Mouse (Mus musculus): ENCODE results near the gene Spata19. TPM values are rescaled to one million over a fixed set of nuclear protein-coding genes. Genes with fewer than 3 reads are reported as not detected.

Gene Spata19
- not detected in 2 replicates for polyA plus RNA-seq (2012; ENCODE audit: insufficient read depth, low replicate concordance)

- peak within 1 kb of the TSS; percentile 59 for H3K4me3 ChIP-seq (replicated peaks)
- H3K36me3 ChIP-seq (replicated peaks; ENCODE audit: low read length), result no peaks in the 10 kb centered on the region
- H3K4me1 ChIP-seq, result no peaks in the 10 kb centered on the region
- H3K27me3 ChIP-seq (replicated peaks), result no peaks in the 10 kb centered on the region
- H3K9me3 ChIP-seq, result no peaks in the 10 kb centered on the region; the same call in 1 of the 2 replicates
- TF ChIP-seq FLI1 (IDR thresholded peaks at IDR 0.05; ENCODE audit: low read length), result no peak
- TF ChIP-seq GATA1 (IDR thresholded peaks at IDR 0.05; ENCODE audit: borderline replicate concordance, low read length), result no peak
Measured at GRCm38 (mm10) chr9:27396500-27396899, at the start of gene Spata19. Spata19 (plus strand) TSS chr9:27396800.

DNA sequence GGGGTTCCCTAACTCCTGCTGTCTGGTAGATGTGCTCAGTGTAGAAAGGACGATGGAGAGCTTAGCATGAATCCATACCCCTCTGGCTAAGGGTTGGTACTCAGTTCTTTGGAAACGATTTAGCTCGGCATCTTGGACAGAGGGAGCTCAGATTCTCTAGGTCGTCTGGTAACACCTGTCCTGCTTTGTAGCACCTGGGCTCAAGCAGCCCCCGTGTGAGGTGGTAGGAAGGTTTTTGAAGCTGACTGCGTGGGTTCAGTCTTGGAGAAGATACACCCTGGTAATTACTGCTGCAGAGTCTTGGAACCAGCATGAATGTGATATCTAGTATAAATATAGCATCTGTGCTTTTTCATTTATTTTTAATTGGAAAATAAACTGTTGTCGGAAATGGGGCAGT, 43.5 kb upstream of the Spata19 start:
- Histone ChIP-seq H3K4me3 (replicated peaks) (no peak overlapping the region), H3K9me3 (peaks cover 13% of the 10 kb centered on the region), H3K27me3 (replicated peaks) (no peaks in the 10 kb centered on the region), H3K4me1 (no peaks in the 10 kb centered on the region), H3K36me3 (replicated peaks; ENCODE audit: low read length) (no peaks in the 10 kb centered on the region)
- TF ChIP-seq FLI1 (IDR thresholded peaks at IDR 0.05; ENCODE audit: low read length), result no peak
- no peak for TF ChIP-seq GATA1 (IDR thresholded peaks at IDR 0.05; ENCODE audit: borderline replicate concordance, low read length)

DNA sequence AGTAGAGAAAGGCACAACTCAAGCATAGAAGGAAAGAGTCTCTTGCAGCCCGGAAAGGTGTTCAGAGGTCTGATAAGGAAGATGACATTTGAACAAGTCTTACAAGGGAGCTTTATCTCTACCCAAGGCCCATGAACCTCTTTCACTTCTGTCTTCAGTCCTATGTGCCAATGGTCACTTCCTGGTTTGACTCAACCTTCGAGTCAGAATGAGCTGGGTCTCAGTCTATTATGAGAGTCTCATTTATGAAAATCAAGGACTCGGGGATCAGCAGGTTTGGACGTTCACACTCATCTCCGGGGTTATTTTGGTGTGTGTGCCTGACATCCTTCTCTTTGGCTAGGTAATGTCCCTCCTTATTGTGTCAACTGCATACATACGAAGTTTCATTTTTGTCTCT, 38.7 kb upstream of the Spata19 start:
- Histone ChIP-seq H3K36me3 (replicated peaks; ENCODE audit: low read length) (no peaks in the 10 kb centered on the region), H3K27me3 (replicated peaks) (no peaks in the 10 kb centered on the region), H3K4me3 (replicated peaks) (no peak overlapping the region), H3K9me3 (peaks cover 13% of the 10 kb centered on the region), H3K4me1 (no peaks in the 10 kb centered on the region)
- TF ChIP-seq GATA1 (IDR thresholded peaks at IDR 0.05; ENCODE audit: borderline replicate concordance, low read length) (no peak), FLI1 (IDR thresholded peaks at IDR 0.05; ENCODE audit: low read length) (no peak)

- Histone ChIP-seq H3K4me3 (replicated peaks) (no peak overlapping the region), H3K9me3 (no peaks in the 10 kb centered on the region), H3K27me3 (replicated peaks) (no peaks in the 10 kb centered on the region), H3K4me1 (no peaks in the 10 kb centered on the region), H3K36me3 (replicated peaks; ENCODE audit: low read length) (no peaks in the 10 kb centered on the region)
- no peak for TF ChIP-seq GATA1 (IDR thresholded peaks at IDR 0.05; ENCODE audit: borderline replicate concordance, low read length)
- no peak for TF ChIP-seq FLI1 (IDR thresholded peaks at IDR 0.05; ENCODE audit: low read length)
Measured at GRCm38 (mm10) chr9:27367231-27367630, 29.4 kb upstream of the Spata19 start.

DNA sequence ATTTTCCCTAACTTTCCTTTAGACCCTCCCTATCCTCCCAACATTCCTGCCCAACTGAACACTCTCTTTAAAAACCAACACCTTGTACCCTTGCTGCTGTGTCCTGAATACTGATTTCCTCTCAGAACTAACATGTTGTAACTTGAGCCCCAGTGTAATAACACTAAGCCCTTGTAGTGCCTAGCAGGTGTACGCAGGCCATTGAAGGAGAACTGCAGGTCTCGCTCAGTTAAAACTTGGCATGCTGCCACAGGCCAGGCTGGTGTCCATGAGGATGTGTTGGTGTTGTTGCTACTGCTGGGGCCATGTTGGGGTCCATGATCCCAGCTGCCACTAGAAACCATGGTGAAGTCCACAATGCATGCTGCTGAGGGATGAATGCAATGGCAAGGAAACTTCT, 27.5 kb upstream of the Spata19 start:
- Histone ChIP-seq H3K36me3 (replicated peaks; ENCODE audit: low read length) (no peaks in the 10 kb centered on the region), H3K4me1 (no peaks in the 10 kb centered on the region)

DNA sequence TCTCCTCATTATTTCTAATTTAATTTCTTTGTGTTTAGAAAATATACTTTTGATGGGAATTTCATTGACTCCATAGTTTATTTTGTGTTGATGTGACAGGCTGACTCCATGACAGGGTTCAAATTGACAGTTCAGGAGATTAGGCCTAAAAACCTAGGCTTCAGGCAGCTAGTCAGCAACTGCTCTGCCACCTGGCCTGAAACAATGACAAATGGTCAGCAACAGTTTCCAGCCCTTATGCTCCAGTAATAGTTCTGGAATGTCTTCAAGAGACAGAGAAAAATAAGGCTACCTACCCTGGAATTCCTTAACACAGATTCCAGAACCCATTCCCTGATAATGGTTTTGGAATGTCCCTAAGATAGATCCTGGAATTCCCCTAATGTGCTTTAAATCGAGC, 20.9 kb upstream of the Spata19 start:
- no peak for TF ChIP-seq FLI1 (IDR thresholded peaks at IDR 0.05; ENCODE audit: low read length)
- TF ChIP-seq GATA1 (IDR thresholded peaks at IDR 0.05; ENCODE audit: borderline replicate concordance, low read length), result no peak
- Histone ChIP-seq H3K27me3 (replicated peaks) (no peaks in the 10 kb centered on the region), H3K4me1 (no peaks in the 10 kb centered on the region), H3K4me3 (replicated peaks) (no peak overlapping the region), H3K9me3 (no peaks in the 10 kb centered on the region), H3K36me3 (replicated peaks; ENCODE audit: low read length) (no peaks in the 10 kb centered on the region)

More for the DNA sequence above, 27.5 kb upstream of the Spata19 start:
- H3K9me3 ChIP-seq, result no peaks in the 10 kb centered on the region
- TF ChIP-seq FLI1 (IDR thresholded peaks at IDR 0.05; ENCODE audit: low read length), result no peak
- TF ChIP-seq GATA1 (IDR thresholded peaks at IDR 0.05; ENCODE audit: borderline replicate concordance, low read length), result no peak
- no peaks in the 10 kb centered on the region for H3K27me3 ChIP-seq (replicated peaks)
- H3K4me3 ChIP-seq (replicated peaks), result no peak overlapping the region

DNA sequence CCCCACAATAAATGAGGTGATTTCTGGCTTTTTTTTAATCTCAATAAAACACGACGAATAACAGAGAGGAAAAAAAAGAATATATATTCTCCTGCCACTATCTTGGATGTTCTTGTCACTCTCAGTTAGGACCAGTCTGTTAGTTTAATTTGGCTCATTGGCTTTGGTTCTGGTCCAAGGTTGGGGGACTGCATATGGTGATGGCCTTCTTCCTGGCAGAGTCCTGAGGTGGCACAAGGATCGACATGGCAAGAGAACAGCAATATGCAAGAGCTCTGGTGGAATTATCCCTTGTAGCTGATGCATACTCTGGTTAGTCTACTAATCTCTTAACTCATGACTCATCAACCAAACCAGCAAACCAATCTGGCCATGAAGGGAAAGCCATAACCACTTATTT, 9.6 kb upstream of the Spata19 start:
- Histone ChIP-seq H3K36me3 (replicated peaks; ENCODE audit: low read length) (no peaks in the 10 kb centered on the region), H3K4me1 (no peaks in the 10 kb centered on the region), H3K27me3 (replicated peaks) (no peaks in the 10 kb centered on the region), H3K9me3 (no peaks in the 10 kb centered on the region), H3K4me3 (replicated peaks) (no peak overlapping the region)
- TF ChIP-seq GATA1 (IDR thresholded peaks at IDR 0.05; ENCODE audit: borderline replicate concordance, low read length) (no peak), FLI1 (IDR thresholded peaks at IDR 0.05; ENCODE audit: low read length) (no peak)

DNA sequence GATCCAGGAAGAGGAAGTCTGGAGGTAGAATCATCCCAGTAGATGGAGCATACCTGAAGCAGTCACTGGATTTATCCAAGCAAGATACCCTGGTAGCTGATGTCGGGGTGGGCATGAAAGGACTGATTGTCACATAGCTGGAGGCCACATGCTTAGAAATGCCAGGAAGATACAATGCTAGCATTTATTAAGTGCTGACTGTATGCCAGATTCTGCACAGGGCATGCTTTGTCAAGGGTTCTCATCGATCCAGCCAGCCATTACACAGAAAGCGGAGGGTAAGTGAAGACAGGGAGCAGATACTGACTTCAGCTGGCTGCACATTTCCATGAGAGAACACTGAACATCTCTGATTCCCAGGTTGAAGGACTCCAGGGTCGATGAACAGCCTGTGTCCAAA, 4.6 kb downstream of the Spata19 start:
- no peaks in the 10 kb centered on the region for H3K36me3 ChIP-seq (replicated peaks; ENCODE audit: low read length)
- no peaks in the 10 kb centered on the region for H3K4me1 ChIP-seq
- no peaks in the 10 kb centered on the region for H3K27me3 ChIP-seq (replicated peaks)
- H3K4me3 ChIP-seq (replicated peaks), result no peak overlapping the region
- H3K9me3 ChIP-seq, result no peaks in the 10 kb centered on the region; the same call in 1 of the 2 replicates
- TF ChIP-seq FLI1 (IDR thresholded peaks at IDR 0.05; ENCODE audit: low read length) (no peak), GATA1 (IDR thresholded peaks at IDR 0.05; ENCODE audit: borderline replicate concordance, low read length) (no peak)

- H3K4me1 ChIP-seq, result peaks cover 7% of the 10 kb centered on the region
- peaks cover 2% of the 10 kb centered on the region for H3K27me3 ChIP-seq (replicated peaks)
- no peaks in the 10 kb centered on the region for H3K9me3 ChIP-seq
- no peak overlapping the region for H3K4me3 ChIP-seq (replicated peaks)
- no peak for TF ChIP-seq FLI1 (IDR thresholded peaks at IDR 0.05; ENCODE audit: low read length)
- TF ChIP-seq GATA1 (IDR thresholded peaks at IDR 0.05; ENCODE audit: borderline replicate concordance, low read length), result no peak
- H3K36me3 ChIP-seq (replicated peaks; ENCODE audit: low read length), result no peaks in the 10 kb centered on the region
Measured at GRCm38 (mm10) chr9:27409733-27410132, 13.1 kb downstream of the Spata19 start.

GRCm38 (mm10) chr9:27414058-27414460, 17.5 kb downstream of the Spata19 start:
- peaks cover 7% of the 10 kb centered on the region for H3K4me1 ChIP-seq
- H3K27me3 ChIP-seq (replicated peaks), result peaks cover 8% of the 10 kb centered on the region
- no peaks in the 10 kb centered on the region for H3K9me3 ChIP-seq
- H3K4me3 ChIP-seq (replicated peaks), result peak overlapping the region; percentile 70
- TF ChIP-seq FLI1 (IDR thresholded peaks at IDR 0.05; ENCODE audit: low read length) (no peak), GATA1 (IDR thresholded peaks at IDR 0.05; ENCODE audit: borderline replicate concordance, low read length) (no peak)
- H3K36me3 ChIP-seq (replicated peaks; ENCODE audit: low read length), result no peaks in the 10 kb centered on the region

GRCm38 (mm10) chr9:27424511-27424910, 27.9 kb downstream of the Spata19 start:
- Histone ChIP-seq H3K4me1 (peaks cover 4% of the 10 kb centered on the region; the same call in 1 of the 2 replicates), H3K9me3 (no peaks in the 10 kb centered on the region), H3K4me3 (replicated peaks) (no peak overlapping the region), H3K36me3 (replicated peaks; ENCODE audit: low read length) (no peaks in the 10 kb centered on the region), H3K27me3 (replicated peaks) (peaks cover 4% of the 10 kb centered on the region)
- TF ChIP-seq FLI1 (IDR thresholded peaks at IDR 0.05; ENCODE audit: low read length), result no peak
- no peak for TF ChIP-seq GATA1 (IDR thresholded peaks at IDR 0.05; ENCODE audit: borderline replicate concordance, low read length)

Data from megakaryocyte, embryonic 14.5 days (primary cell).